Mouse (Mus musculus): ENCODE measurements at regions not wholly inside any gene's neighbourhood (a gene's known extent, or its start where the extent isn't known, plus 50 kb on each side); places are given as distances from the start of the nearest gene placed in this dataset.

DNA sequence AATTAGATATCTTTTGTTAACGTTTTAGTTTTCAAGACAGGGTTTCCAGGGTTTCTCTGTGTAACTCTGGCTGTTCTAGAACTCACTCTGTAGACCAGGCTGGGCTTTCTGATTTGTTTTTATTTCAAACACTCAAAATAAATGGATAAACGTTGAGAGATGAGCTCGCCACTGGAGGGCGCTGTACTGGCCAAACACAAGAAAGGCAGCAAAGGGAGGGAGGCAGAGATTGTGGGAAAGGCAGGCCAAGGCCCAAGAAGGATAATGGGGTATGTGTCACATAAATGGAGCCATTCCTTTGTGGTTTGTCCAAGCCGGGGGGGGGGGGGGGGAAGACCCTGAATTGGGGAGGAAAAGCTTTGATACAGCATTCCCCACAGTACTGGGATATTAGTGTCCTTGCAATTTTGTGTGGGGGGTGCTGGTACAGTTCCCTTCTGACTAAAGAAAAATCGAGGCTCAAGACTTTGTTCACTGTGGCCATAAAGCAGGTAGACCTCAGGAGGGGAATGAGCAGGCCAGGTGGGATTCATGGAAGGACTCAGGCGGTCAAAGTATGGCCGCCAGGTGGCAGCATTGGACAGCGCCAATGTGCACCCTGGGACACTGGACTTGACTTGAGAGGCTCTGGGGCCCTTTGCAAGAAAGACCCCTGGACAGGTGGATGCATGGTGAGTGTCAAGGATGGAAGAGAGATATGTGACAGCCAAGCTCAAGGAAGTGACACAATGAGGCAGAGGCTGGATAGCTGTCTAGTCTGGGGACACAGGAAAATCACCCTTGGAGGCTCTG is 69.7 kb upstream of the Col1a1 start:
- no peak overlapping the region for H3K4me2 ChIP-seq
- WGBS (ENCODE audit: insufficient replicate concordance): 9% methylated on average over 9 of the region's 9 CpGs

GRCm38 (mm10) chr11:94850129-94850528 is 67.6 kb upstream of the Tmem92 start:
- no peak overlapping the region for H3K9ac ChIP-seq
- no peaks in the 10 kb centered on the region for H3K9me3 ChIP-seq (replicated peaks)
- no peak for ATAC-seq (ENCODE audit: insufficient read depth)
- no peaks in the 10 kb centered on the region for H3K4me1 ChIP-seq (replicated peaks)
- WGBS (ENCODE audit: insufficient replicate concordance): 57% methylated on average over 3 of the region's 3 CpGs
- H3K27me3 ChIP-seq: no peaks in the 10 kb centered on the region
- H3K4me2 ChIP-seq: no peak overlapping the region
- no peak overlapping the region for H3K4me3 ChIP-seq (replicated peaks)
- H3K27ac ChIP-seq (replicated peaks): no peak overlapping the region
- no peaks in the 10 kb centered on the region for H3K36me3 ChIP-seq (replicated peaks)

More for the DNA sequence above, 69.7 kb upstream of the Col1a1 start:
- no peaks in the 10 kb centered on the region for H3K36me3 ChIP-seq (replicated peaks)
- H3K27me3 ChIP-seq: no peaks in the 10 kb centered on the region
- H3K27ac ChIP-seq (replicated peaks): no peak overlapping the region
- no peaks in the 10 kb centered on the region for H3K9me3 ChIP-seq (replicated peaks)
- no peak for ATAC-seq (ENCODE audit: insufficient read depth)
- no peak overlapping the region for H3K9ac ChIP-seq
- no peak overlapping the region for H3K4me3 ChIP-seq (replicated peaks)
- H3K4me1 ChIP-seq (replicated peaks): no peaks in the 10 kb centered on the region

GRCm38 (mm10) chr11:94839133-94839532 is 56.6 kb upstream of the Tmem92 start:
- no peak overlapping the region for H3K27ac ChIP-seq (replicated peaks)
- no peaks in the 10 kb centered on the region for H3K9me3 ChIP-seq (replicated peaks)
- no peaks in the 10 kb centered on the region for H3K4me1 ChIP-seq (replicated peaks)
- H3K9ac ChIP-seq: no peak overlapping the region
- no peak for ATAC-seq (ENCODE audit: insufficient read depth)
- H3K4me2 ChIP-seq: no peak overlapping the region
- no peaks in the 10 kb centered on the region for H3K27me3 ChIP-seq
- no peaks in the 10 kb centered on the region for H3K36me3 ChIP-seq (replicated peaks)
- no peak overlapping the region for H3K4me3 ChIP-seq (replicated peaks)

DNA sequence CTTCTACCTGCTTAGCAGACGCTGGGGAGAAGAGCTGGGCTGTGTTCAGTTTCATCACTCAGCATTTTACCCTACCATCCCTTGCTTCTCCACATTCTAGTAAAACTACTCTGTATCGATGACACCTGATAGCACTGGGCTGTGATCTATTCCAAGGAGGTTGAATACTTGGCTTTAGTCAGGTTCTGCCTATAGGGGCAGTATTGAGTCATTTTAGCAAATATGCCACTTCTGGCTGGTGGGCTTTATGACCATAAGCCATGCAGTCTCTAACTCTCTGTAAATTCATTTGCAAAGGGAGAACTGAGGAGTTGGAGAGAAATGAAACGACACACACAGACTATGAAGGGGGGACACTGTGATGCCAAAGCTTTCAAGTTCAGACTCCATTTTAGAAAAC is 55.6 kb upstream of the Tmem92 start:
- H3K27me3 ChIP-seq: no peaks in the 10 kb centered on the region
- H3K36me3 ChIP-seq (replicated peaks): no peaks in the 10 kb centered on the region
- no peaks in the 10 kb centered on the region for H3K9me3 ChIP-seq (replicated peaks)
- H3K4me2 ChIP-seq: no peak overlapping the region
- 42% methylated on average over 3 of the region's 3 CpGs for WGBS (ENCODE audit: insufficient replicate concordance)
- no peak overlapping the region for H3K4me3 ChIP-seq (replicated peaks)
- no peak for ATAC-seq (ENCODE audit: insufficient read depth)
- no peaks in the 10 kb centered on the region for H3K4me1 ChIP-seq (replicated peaks)
- H3K27ac ChIP-seq (replicated peaks): no peak overlapping the region
- no peak overlapping the region for H3K9ac ChIP-seq

DNA sequence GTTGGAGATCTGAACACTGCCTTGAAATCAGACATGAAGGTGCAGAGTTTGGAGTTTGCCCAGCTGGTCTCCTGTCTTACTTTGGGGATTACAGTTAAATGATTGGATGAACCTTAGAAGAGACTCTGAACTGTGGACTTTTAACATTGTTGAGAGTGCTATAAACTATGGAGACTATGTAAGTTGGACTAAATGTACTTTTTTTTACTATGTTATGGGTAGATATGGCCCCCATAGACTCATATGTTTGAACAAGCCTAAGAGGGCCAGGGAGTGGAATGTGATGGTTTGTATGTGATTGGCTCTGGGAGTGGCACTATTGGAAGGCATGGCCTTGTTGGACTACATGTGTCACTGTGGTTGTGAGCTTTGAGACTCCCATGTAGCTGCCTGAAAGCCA is 53.8 kb upstream of the Tmem92 start:
- Histone ChIP-seq H3K4me2 (no peak overlapping the region), H3K4me3 (replicated peaks) (no peak overlapping the region), H3K9me3 (replicated peaks) (no peaks in the 10 kb centered on the region), H3K36me3 (replicated peaks) (no peaks in the 10 kb centered on the region), H3K27ac (replicated peaks) (no peak overlapping the region), H3K4me1 (replicated peaks) (no peaks in the 10 kb centered on the region), H3K27me3 (no peaks in the 10 kb centered on the region), H3K9ac (no peak overlapping the region)
- ATAC-seq (ENCODE audit: insufficient read depth): no peak

DNA sequence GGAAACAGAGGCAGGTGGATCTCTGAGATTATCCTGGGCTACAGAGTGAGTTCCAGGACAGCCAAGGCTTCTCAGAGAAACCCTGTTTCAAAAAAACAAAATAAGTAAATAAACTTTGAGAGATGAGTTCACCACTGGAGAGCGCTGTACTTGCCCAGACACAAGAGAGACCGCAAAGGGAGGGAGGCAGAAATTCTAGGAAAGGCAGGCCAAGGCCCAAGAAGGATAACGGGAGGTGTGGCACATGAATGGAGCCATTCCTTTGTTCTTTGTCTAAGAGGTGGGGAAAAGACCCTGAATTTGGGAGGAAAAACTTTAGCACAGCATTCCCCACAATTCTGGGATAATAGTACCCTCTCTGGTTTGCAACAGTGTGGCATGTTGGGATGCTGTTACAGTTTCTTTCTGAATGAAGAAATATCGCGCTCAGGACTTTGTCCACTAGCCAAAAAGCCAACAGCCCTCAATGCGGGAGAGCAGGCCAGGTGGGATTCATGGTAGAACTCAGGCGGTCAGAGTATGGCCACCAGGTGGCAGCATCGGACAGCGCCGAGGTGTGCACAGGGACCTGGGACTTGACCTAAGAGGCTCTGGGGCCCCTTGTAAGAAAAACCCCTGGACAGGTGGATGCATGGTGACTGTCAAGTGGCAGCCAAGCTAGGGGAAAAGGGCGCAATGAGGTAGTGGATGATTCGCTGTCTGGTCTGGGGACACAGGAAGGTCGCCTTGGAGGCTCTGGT is 49.9 kb upstream of the Tmem92 start:
- H3K9me3 ChIP-seq (replicated peaks): no peaks in the 10 kb centered on the region
- H3K4me2 ChIP-seq: no peak overlapping the region
- H3K4me3 ChIP-seq (replicated peaks): no peak overlapping the region
- H3K27me3 ChIP-seq: no peaks in the 10 kb centered on the region
- 25% methylated on average over 13 of the region's 13 CpGs for WGBS (ENCODE audit: insufficient replicate concordance)
- H3K27ac ChIP-seq (replicated peaks): no peak overlapping the region
- H3K36me3 ChIP-seq (replicated peaks): no peaks in the 10 kb centered on the region
- H3K4me1 ChIP-seq (replicated peaks): no peaks in the 10 kb centered on the region
- no peak for ATAC-seq (ENCODE audit: insufficient read depth)
- no peak overlapping the region for H3K9ac ChIP-seq

All from liver, embryonic 15.5 days (tissue).